Comparison of ENCODE assay signal across 8 mouse cellular contexts in genomic region chr14:11160806-11161450, GRCm38 (mm10). TPM values are rescaled to one million over a fixed set of nuclear protein-coding genes. Genes with fewer than 3 reads are reported as not detected.
DNase-seq lines count a peak whose midpoint lies in the region; ATAC-seq and TF ChIP-seq lines count a peak whose summit lies in the region.

No protein-coding gene starts in this region.

- peak; percentile 69 for ATAC-seq in activated CD4-positive, CD25-positive, alpha-beta regulatory T cell, adult 4 months
- ATAC-seq in common myeloid progenitor, adult 5-6 weeks (replicated peaks; ENCODE audit: low read depth, poor library complexity, severe bottlenecking): peak; percentile 84
- peak; percentile 88 for ATAC-seq in hindbrain, postnatal 0 days

- H3K9ac ChIP-seq in hindbrain, postnatal 0 days (replicated peaks; ENCODE audit: low read length): peak overlapping the region; percentile 72

- peak overlapping the region; percentile 89 for H3K4me2 ChIP-seq in hindbrain, postnatal 0 days (ENCODE audit: low read depth, low read length)

- no peaks in the 10 kb centered on the region for H3K27me3 ChIP-seq in hindbrain, postnatal 0 days (ENCODE audit: insufficient read depth, low read length)

- H3K9me3 ChIP-seq in hindbrain, postnatal 0 days (ENCODE audit: low read length): no peaks in the 10 kb centered on the region

- WGBS in hindbrain, postnatal 0 days: 7% methylated on average over 17 of the region's 17 CpGs

- peak overlapping the region; percentile 68 for H3K4me3 ChIP-seq in hindbrain, postnatal 0 days (ENCODE audit: low read length)

- H3K27ac ChIP-seq in hindbrain, postnatal 0 days: peak overlapping the region; percentile 65

- H3K36me3 ChIP-seq in hindbrain, postnatal 0 days (ENCODE audit: insufficient read depth, low read length): no peaks in the 10 kb centered on the region

- H3K4me1 ChIP-seq in hindbrain, postnatal 0 days (ENCODE audit: insufficient read depth, low read length): no peaks in the 10 kb centered on the region

- peak; percentile 66 to 79 for DNase-seq in gastrocnemius, adult 8-10 months (ENCODE audit: low spot score in 2 of 2)
- DNase-seq in hindbrain, postnatal 0 days (ENCODE audit: low spot score): peak; percentile 96
- peak; percentile 80 for DNase-seq in left cerebral cortex, adult 11 months (ENCODE audit: low spot score)
- DNase-seq in lung, postnatal 25 days (ENCODE audit: low spot score): peak; percentile 87
- peak; percentile 75 for DNase-seq in retina, postnatal 7 days (ENCODE audit: low read depth, low spot score)
- peak; percentile 31 for DNase-seq in urinary bladder, adult 2 months (ENCODE audit: low spot score)

- TF ChIP-seq CTCF in hindbrain, postnatal 0 days (IDR thresholded peaks at IDR 0.05; ENCODE audit: low read depth): no peak

RNA-seq across cellular contexts. Expression of gene Fhit, which starts 0.9 kb away (rescaled TPM):
- polyA plus RNA-seq in activated CD4-positive, CD25-positive, alpha-beta regulatory T cell, adult 4 months (2017; shearing (Covaris generic)): 1 to 10 TPM; 4.9 to 7.5 TPM
- 6.6 and 7.7 TPM in 2 replicates for total RNA-seq in common myeloid progenitor, adult 5-6 weeks (2017)
- total RNA-seq in gastrocnemius, adult 8-10 months (2022): 1 to 10 TPM in 2 of 4 experiments, under 1 TPM in 2; 0.63 to 1.8 (median 0.99) TPM
- 2.5 and 8.9 TPM in 2 replicates for total RNA-seq in hindbrain, postnatal 0 days (2014; rRNA removed)
- polyA plus RNA-seq in hindbrain, postnatal 0 days (2015; fragmentation: Nextera tagmentation; extraction: Ambion mirVana): 12.5 and 12.9 TPM in 2 replicates
- 7.3 and 9.1 TPM in 2 replicates for polyA plus RNA-seq in urinary bladder, adult 2 months (2012; rRNA removed)

Comparison
In these comparisons a context has a peak if more than half of its experiments do, and no peak if none do; other contexts are left out.
1. Peak in every context shown above with its lines: DNase-seq, ATAC-seq, H3K4me3 ChIP-seq and H3K27ac ChIP-seq.
2. DNase-seq: peak in every context shown above with its lines; median percentile 96 in hindbrain, postnatal 0 days; 87 in lung, postnatal 25 days; 80 in left cerebral cortex, adult 11 months; 75 in retina, postnatal 7 days; 72 in gastrocnemius, adult 8-10 months; 31 in urinary bladder, adult 2 months.